Mouse (Mus musculus) gastrocnemius, postnatal 14 days (tissue): ENCODE results near the gene Gm21366. TPM values are rescaled to one million over a fixed set of nuclear protein-coding genes. Genes with fewer than 3 reads are reported as not detected.
"Not testable (repeated sequence)": the region's sequence is repeated elsewhere in the genome, so short reads cannot be mapped to it uniquely, and the experiment has no call there.

ENCODE experiments used
- DNase-seq: peaks from one replicate; pipeline ENCODE4 v3.0.0; 2021; ENCODE audit warnings: mixed read lengths
- intact Hi-C: fragments of 180-260 bp; cut with DNase I; formaldehyde crosslinking; loops from one replicate; pipeline ENCODE4 v1.15.1; 2025; ENCODE audit warnings: low total_unique reads
- long read RNA-seq, 2 experiments: library from polyadenylated mRNA; stranded (forward); transcript quantifications; one replicate each; pipeline ENCODE4 v2.0.0; 2021
- total RNA-seq, 2 experiments: library from RNA; stranded (reverse); gene quantifications; 2 replicates each; pipeline ENCODE4 v1.2.3; 2021

The Gm21366 gene
- not detected for total RNA-seq
- long read RNA-seq, experiment 1: 0 reads
- long read RNA-seq, experiment 2: 0 reads

- intact Hi-C loops, DNase-seq: not testable (repeated sequence)
Measured at GRCm38 (mm10) chrY:22861156-22861555, at the start of gene Gm21366. Gene Gm21366, minus strand, starts transcription at chrY:22861256.
